Mouse (Mus musculus): Measurements from ENCODE around the gene Btbd6.

The Btbd6 gene

GRCm38 (mm10) chr12:112976371-112977073, at the start of gene Btbd6:
Gene Btbd6 (plus strand): TSS chr12:112976482.
- peak; percentile 91 for DNase-seq

GRCm38 (mm10) chr12:112927265-112927664, 49.0 kb upstream of the Btbd6 start:
- DNase-seq, result no peak

GRCm38 (mm10) chr12:112928401-112929241, 47.7 kb upstream of the Btbd6 start:
- DNase-seq, result peak; percentile 38

- peak; percentile 58 for DNase-seq
Observed at GRCm38 (mm10) chr12:112929562-112930352, 46.5 kb upstream of the Btbd6 start, which contains the start of gene Jag2. Gene Jag2 (minus strand): TSS chr12:112929776.

GRCm38 (mm10) chr12:112932647-112933046, 43.6 kb upstream of the Btbd6 start:
- DNase-seq, result no peak

GRCm38 (mm10) chr12:112937906-112938305, 38.4 kb upstream of the Btbd6 start:
- DNase-seq, result no peak

- DNase-seq, result no peak
Observed at GRCm38 (mm10) chr12:112938366-112938765, 37.9 kb upstream of the Btbd6 start.

GRCm38 (mm10) chr12:112938873-112939565, 37.3 kb upstream of the Btbd6 start:
- no peak for DNase-seq

GRCm38 (mm10) chr12:112940238-112940637, 36.0 kb upstream of the Btbd6 start:
- no peak for DNase-seq

- no peak for DNase-seq
Observed at GRCm38 (mm10) chr12:112940710-112941109, 35.6 kb upstream of the Btbd6 start.

GRCm38 (mm10) chr12:112941156-112941775, 35.0 kb upstream of the Btbd6 start:
- DNase-seq, result no peak

GRCm38 (mm10) chr12:112941776-112942713, 34.2 kb upstream of the Btbd6 start, which contains the start of gene Nudt14:
Gene Nudt14 (minus strand): TSS chr12:112942124.
- DNase-seq, result peak; percentile 78

GRCm38 (mm10) chr12:112943669-112944068, 32.6 kb upstream of the Btbd6 start:
- no peak for DNase-seq

GRCm38 (mm10) chr12:112947307-112947706, 29.0 kb upstream of the Btbd6 start:
- DNase-seq, result peak; percentile 50

- peak; percentile 81 for DNase-seq
Observed at GRCm38 (mm10) chr12:112950040-112950760, 26.1 kb upstream of the Btbd6 start.

GRCm38 (mm10) chr12:112950761-112951129, 25.5 kb upstream of the Btbd6 start:
- no peak for DNase-seq

- DNase-seq, result no peak
Observed at GRCm38 (mm10) chr12:112951150-112951842, 25.0 kb upstream of the Btbd6 start.

GRCm38 (mm10) chr12:112952433-112952832, 23.8 kb upstream of the Btbd6 start:
- no peak for DNase-seq

GRCm38 (mm10) chr12:112952926-112953565, 23.2 kb upstream of the Btbd6 start:
- no peak for DNase-seq

All from thymus, postnatal 25 days (tissue).